Mouse (Mus musculus): Measurements from ENCODE around the gene Slc35d2. TPM values are rescaled to one million over a fixed set of nuclear protein-coding genes. Genes with fewer than 3 reads are reported as not detected.

The Slc35d2 gene
- total RNA-seq, 2 experiments from 2014 or later = 3.2 to 3.3 TPM

DNA sequence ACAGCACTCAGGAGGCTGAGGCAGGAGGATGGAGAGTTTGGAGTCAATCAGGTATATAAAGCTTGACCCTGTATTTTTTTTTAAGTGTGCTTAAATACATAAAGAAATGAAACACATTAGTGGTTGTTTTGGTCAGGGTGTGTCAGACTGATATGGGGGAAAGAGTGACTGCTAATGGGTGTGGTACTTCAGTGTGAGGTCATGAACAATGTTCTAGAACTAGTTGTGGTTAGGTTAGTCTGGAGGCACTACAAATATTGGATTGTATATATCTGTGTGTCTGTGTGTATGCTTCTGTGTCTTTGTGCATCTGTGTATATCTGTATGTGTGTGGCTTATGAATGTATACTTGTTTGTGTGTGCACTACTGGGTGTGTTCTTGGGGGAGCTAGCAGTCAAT is 79.6 kb downstream of the Slc35d2 start:
- DNase-seq = no peak

GRCm38 (mm10) chr13:64048467-64048866 is 80.7 kb downstream of the Slc35d2 start:
- DNase-seq = no peak

Other genes starting within 250 kb of the Slc35d2 start
- gene Hsd17b3, start 40.1 kb downstream of the Slc35d2 start, total RNA-seq (2021) = not detected
- gene Zfp367, start 23.8 kb upstream of the Slc35d2 start, total RNA-seq (2021) = 10 to 100 TPM; 46.8 to 50.8 TPM
- 10 to 100 TPM; 63.7 to 64.7 TPM for gene Habp4, start 32.5 kb upstream of the Slc35d2 start, total RNA-seq (2021)
- 10 to 100 TPM; 10.8 to 11.4 TPM for gene Cdc14b, start 145.9 kb upstream of the Slc35d2 start, total RNA-seq (2021)
- 10 to 100 TPM; 54.7 to 57.2 TPM for gene Aaed1, start 183.3 kb upstream of the Slc35d2 start, total RNA-seq (2021)
- 100 to 1,000 TPM; 206 to 217 TPM for gene Ctsl, start 241.5 kb upstream of the Slc35d2 start, total RNA-seq (2021)

Measured in heart, postnatal 4 days (tissue).